Mouse (Mus musculus) midbrain, embryonic 13.5 days (tissue): Measurements from ENCODE around the gene Actr3b. TPM values are rescaled to one million over a fixed set of nuclear protein-coding genes. Genes with fewer than 3 reads are reported as not detected.

Experiments used
- ATAC-seq: fragments of 200-750 bp; cut with Nextera tagmentation; 2 replicates; pipeline ENCODE4 v1.8.0; 2017; ENCODE audit warnings: mild to moderate bottlenecking, moderate TSS enrichment, moderate library complexity
- H3K27ac ChIP-seq: fragments of 300-500 bp; sonication (generic); 2 replicates; pipeline ENCODE4 v1.5.1; 2015; ENCODE audit warnings: inconsistent platforms, mild to moderate bottlenecking, moderate library complexity
- H3K27me3 ChIP-seq: fragments of 300-500 bp; sonication (generic); 2 replicates; pipeline ENCODE4 v1.6.1; 2015; ENCODE audit warnings: mild to moderate bottlenecking, inconsistent platforms
- H3K36me3 ChIP-seq: fragments of 300-500 bp; sonication (generic); 2 replicates; pipeline ENCODE4 v1.6.1; 2015; ENCODE audit warnings: mild to moderate bottlenecking, inconsistent platforms
- H3K4me1 ChIP-seq: fragments of 300-500 bp; sonication (generic); replicated peaks from 2 replicates; pipeline ENCODE4 v1.6.1; 2015; ENCODE audit warnings: inconsistent platforms
- H3K4me2 ChIP-seq: fragments of 300-500 bp; sonication (generic); replicated peaks from 2 replicates; pipeline ENCODE4 v1.6.1; 2015; ENCODE audit warnings: moderate library complexity, mild to moderate bottlenecking, inconsistent platforms
- H3K4me3 ChIP-seq: fragments of 300-500 bp; sonication (generic); replicated peaks from 2 replicates; pipeline ENCODE4 v1.5.1; 2015; ENCODE audit warnings: mild to moderate bottlenecking, inconsistent platforms
- H3K9ac ChIP-seq: fragments of 300-500 bp; sonication (generic); replicated peaks from 2 replicates; pipeline ENCODE4 v1.6.1; 2015; ENCODE audit warnings: mild to moderate bottlenecking, inconsistent platforms
- H3K9me3 ChIP-seq: fragments of 300-500 bp; sonication (generic); 2 replicates; pipeline ENCODE4 v1.6.1; 2016; ENCODE audit warnings: mild to moderate bottlenecking, inconsistent platforms
- WGBS: fragments of 180-500 bp; shearing (Covaris S2); methylation state at CpG from one replicate; pipeline ENCODE4 v1.1.7; 2015; 5-methylcytosine and 5-hydroxymethylcytosine counted together
- polyA plus RNA-seq: library from polyadenylated mRNA; unstranded; fragments of >200 nt; fragmentation: Nextera tagmentation; extraction: Ambion mirVana; gene quantifications from 2 replicates; pipeline ENCODE4 v1.2.1, GENCODE M21; 2015

The Actr3b gene
- polyA plus RNA-seq, 1 experiment from 2014 or later, result 15.2 TPM

DNA sequence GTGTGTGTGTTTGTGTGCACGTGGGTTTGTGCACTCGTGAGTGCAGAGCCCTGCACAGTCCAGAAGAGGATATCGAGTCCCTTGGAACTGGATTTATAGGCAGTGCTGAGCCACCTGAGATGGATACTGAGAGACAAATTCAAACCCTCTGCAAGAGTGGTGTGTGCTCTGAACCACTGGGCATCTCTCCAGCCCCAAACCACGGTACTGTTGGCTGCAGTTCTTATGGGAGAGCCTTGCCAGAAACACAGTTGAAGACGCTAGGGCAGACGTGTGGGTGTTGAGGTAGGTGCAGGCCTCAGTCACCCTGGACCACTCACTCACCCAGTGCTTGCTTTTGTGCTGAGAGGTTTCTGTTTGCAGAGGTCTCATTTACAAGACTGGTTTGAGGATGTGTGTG, 41.1 kb downstream of the Actr3b start:
- Histone ChIP-seq H3K4me2 (no peak overlapping the region), H3K9ac (no peak overlapping the region), H3K4me3 (no peak overlapping the region), H3K36me3 (no peaks in the 10 kb centered on the region), H3K27ac (no peak overlapping the region), H3K27me3 (no peaks in the 10 kb centered on the region), H3K9me3 (no peaks in the 10 kb centered on the region), H3K4me1 (no peaks in the 10 kb centered on the region)
- ATAC-seq, result no peak
- WGBS, result 80% methylated on average over 6 of the region's 6 CpGs

DNA sequence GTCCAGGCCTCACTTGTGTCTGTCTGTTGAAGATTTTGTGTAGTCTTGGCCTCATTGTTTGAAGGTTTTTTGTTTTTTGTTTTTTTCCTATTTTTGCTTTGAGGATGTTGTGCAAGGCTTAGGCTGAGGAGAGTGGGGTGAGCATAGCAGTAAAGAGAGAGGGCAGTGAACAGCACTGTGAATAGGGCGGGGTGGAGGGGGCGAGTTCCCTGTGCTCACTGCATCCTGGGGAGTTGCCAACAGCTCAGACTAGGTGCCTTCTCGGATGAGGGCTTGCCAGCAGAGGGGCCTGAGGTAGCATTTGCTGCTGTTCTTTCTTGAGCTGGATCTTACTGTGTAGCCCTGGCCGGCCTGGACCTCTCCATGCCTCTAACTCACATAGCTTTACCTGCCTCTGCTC, 41.9 kb downstream of the Actr3b start:
- ATAC-seq, result no peak
- H3K4me1 ChIP-seq, result no peaks in the 10 kb centered on the region
- H3K36me3 ChIP-seq, result no peaks in the 10 kb centered on the region
- 79% methylated on average over 4 of the region's 4 CpGs for WGBS
- H3K4me3 ChIP-seq, result no peak overlapping the region
- H3K9me3 ChIP-seq, result no peaks in the 10 kb centered on the region
- no peak overlapping the region for H3K27ac ChIP-seq
- H3K9ac ChIP-seq, result no peak overlapping the region
- no peak overlapping the region for H3K4me2 ChIP-seq
- no peaks in the 10 kb centered on the region for H3K27me3 ChIP-seq

- no peak for ATAC-seq
- H3K4me3 ChIP-seq, result no peak overlapping the region
- WGBS, result 82% methylated on average over 5 of the region's 5 CpGs
Measured at GRCm38 (mm10) chr5:25804569-25804968, 44.8 kb downstream of the Actr3b start.

DNA sequence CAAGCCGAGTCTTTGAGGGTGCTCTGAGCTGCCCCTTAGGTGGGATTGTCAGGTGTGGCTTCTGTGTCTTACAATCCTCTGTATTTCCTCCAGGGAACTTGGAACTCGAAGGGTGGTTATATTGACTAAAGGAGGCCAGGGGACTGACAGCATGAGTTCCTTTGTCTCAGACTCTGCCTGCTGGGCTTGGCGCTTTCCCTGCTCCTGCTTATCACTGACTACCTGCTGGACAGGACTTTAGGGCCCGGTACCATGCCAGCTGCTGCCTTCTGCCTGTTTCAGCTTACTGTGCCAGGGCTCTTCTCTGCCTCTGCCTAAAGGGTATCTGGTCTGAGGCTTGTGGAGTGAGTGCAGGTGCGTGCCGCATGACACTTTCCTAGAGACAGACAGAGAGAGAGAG, 53.1 kb downstream of the Actr3b start:
- Histone ChIP-seq H3K27ac (no peak overlapping the region), H3K4me1 (no peaks in the 10 kb centered on the region), H3K4me2 (no peak overlapping the region), H3K36me3 (no peaks in the 10 kb centered on the region), H3K9me3 (no peaks in the 10 kb centered on the region), H3K4me3 (no peak overlapping the region), H3K9ac (no peak overlapping the region), H3K27me3 (no peaks in the 10 kb centered on the region)
- 51% methylated on average over 6 of the region's 6 CpGs for WGBS
- ATAC-seq, result no peak

More at GRCm38 (mm10) chr5:25804569-25804968, 44.8 kb downstream of the Actr3b start:
- Histone ChIP-seq H3K36me3 (no peaks in the 10 kb centered on the region), H3K9me3 (no peaks in the 10 kb centered on the region), H3K4me2 (no peak overlapping the region), H3K27ac (no peak overlapping the region), H3K4me1 (no peaks in the 10 kb centered on the region), H3K9ac (no peak overlapping the region), H3K27me3 (no peaks in the 10 kb centered on the region)

DNA sequence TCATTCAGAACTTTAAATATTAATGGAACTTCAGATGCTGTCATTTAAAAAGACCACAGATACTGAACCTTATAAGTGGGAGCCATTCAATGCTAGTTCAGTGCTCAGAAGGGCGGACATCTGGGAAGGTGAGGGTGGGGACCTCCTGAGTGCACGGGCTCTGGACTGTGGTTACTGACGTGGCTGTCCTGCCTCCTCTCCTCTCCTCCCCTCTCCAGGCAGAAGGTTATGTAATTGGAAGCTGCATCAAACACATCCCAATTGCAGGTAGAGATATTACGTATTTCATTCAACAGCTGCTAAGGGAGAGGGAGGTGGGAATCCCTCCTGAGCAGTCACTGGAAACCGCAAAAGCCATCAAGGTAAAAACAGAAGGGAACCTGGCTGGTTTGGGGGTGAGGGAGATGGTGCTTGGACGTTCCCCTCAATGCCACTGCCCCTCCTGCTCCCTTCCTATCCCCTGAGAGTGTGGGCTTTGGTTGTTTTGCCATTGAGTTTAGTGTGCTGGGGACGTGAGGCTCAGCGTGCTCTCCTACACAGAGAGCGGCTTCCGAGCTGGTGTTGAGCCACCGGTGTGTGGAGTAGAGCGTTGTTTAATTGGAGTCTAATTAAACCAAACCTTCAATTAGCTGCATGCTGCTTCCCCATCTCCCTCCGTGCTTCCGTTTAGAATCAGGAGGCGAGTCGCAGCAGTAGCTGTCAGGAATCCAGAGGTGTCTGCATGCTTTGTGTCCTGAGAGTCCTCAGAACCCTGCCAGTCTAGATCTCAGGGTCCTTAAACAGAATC, 69.7 kb downstream of the Actr3b start:
- H3K4me1 ChIP-seq, result no peaks in the 10 kb centered on the region
- no peak overlapping the region for H3K4me2 ChIP-seq
- H3K27ac ChIP-seq, result no peak overlapping the region
- H3K36me3 ChIP-seq, result no peaks in the 10 kb centered on the region
- no peaks in the 10 kb centered on the region for H3K9me3 ChIP-seq
- H3K9ac ChIP-seq, result peak overlapping the region; percentile 19; the same call in 1 of the 2 replicates
- WGBS, result 75% methylated on average over 16 of the region's 16 CpGs
- ATAC-seq, result no peak
- no peaks in the 10 kb centered on the region for H3K27me3 ChIP-seq
- H3K4me3 ChIP-seq, result no peak overlapping the region

DNA sequence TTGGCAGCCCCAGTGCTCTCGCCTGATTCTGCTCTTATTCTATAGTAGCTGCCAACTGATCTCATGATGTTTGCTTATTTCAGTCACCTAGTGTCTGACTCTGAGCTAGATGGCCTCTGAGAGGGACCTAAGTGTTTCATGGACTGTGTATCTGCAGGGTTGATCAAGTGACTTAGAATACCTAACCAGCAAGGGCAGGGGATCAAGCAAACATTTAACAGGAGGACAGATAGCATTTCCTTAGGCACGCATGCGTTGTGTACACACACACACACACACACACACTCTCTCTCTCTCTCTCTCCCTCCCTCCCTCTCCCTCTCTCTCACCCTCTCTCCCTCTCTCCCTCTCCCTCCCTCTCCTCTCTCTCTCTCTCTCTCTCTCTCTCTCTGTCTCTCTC, 71.0 kb downstream of the Actr3b start:
- H3K4me1 ChIP-seq, result no peaks in the 10 kb centered on the region
- H3K9me3 ChIP-seq, result no peaks in the 10 kb centered on the region
- H3K27me3 ChIP-seq, result no peaks in the 10 kb centered on the region
- no peak overlapping the region for H3K4me2 ChIP-seq
- no peak overlapping the region for H3K4me3 ChIP-seq
- WGBS, result 85% methylated on average over 3 of the region's 3 CpGs
- ATAC-seq, result no peak
- H3K9ac ChIP-seq, result no peak overlapping the region
- H3K36me3 ChIP-seq, result no peaks in the 10 kb centered on the region
- H3K27ac ChIP-seq, result no peak overlapping the region

GRCm38 (mm10) chr5:25831624-25832023, 71.8 kb downstream of the Actr3b start:
- H3K9ac ChIP-seq, result no peak overlapping the region
- WGBS, result 77% methylated on average over 5 of the region's 5 CpGs
- peak; percentile 84 for ATAC-seq
- no peaks in the 10 kb centered on the region for H3K36me3 ChIP-seq
- no peaks in the 10 kb centered on the region for H3K9me3 ChIP-seq
- no peak overlapping the region for H3K4me2 ChIP-seq
- no peak overlapping the region for H3K4me3 ChIP-seq
- 0 out of 2 replicates have a peak, but pooled peaks cover 3% of the 10 kb centered on the region for H3K4me1 ChIP-seq
- no peaks in the 10 kb centered on the region for H3K27me3 ChIP-seq
- H3K27ac ChIP-seq, result no peak overlapping the region

DNA sequence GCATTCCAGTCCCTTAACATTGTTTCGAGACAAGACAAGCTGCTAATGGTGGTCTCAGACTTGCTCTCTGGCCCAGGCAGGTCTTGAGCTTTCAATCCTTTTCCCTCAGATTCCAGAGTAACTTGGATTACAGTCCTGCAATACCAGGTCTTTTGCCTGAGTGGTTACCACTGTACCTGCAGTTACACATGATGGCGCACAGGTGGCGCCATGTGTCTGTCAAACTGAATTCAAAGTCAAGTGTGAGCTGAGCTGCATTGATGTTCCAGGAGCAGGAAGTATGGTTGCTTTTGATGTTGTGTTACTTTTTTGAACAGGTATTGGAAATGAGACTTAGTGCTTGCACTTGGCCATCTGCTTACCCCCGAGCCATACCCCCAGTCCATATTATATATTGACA, 79.6 kb downstream of the Actr3b start:
- H3K9me3 ChIP-seq, result no peaks in the 10 kb centered on the region
- no peak overlapping the region for H3K27ac ChIP-seq
- no peaks in the 10 kb centered on the region for H3K27me3 ChIP-seq
- no peak overlapping the region for H3K4me2 ChIP-seq
- 38% methylated on average over 4 of the region's 4 CpGs for WGBS
- H3K9ac ChIP-seq, result no peak overlapping the region
- H3K4me1 ChIP-seq, result peaks cover 9% of the 10 kb centered on the region; the same call in 1 of the 2 replicates
- no peaks in the 10 kb centered on the region for H3K36me3 ChIP-seq
- ATAC-seq, result peak; percentile 22
- H3K4me3 ChIP-seq, result no peak overlapping the region

GRCm38 (mm10) chr5:25846558-25846957, 86.8 kb downstream of the Actr3b start:
- H3K27ac ChIP-seq, result no peak overlapping the region
- H3K27me3 ChIP-seq, result no peaks in the 10 kb centered on the region
- no peaks in the 10 kb centered on the region for H3K9me3 ChIP-seq
- H3K9ac ChIP-seq, result no peak overlapping the region
- ATAC-seq, result no peak
- 93% methylated on average over 6 of the region's 6 CpGs for WGBS
- no peaks in the 10 kb centered on the region for H3K4me1 ChIP-seq
- H3K4me3 ChIP-seq, result no peak overlapping the region
- no peak overlapping the region for H3K4me2 ChIP-seq
- no peaks in the 10 kb centered on the region for H3K36me3 ChIP-seq

DNA sequence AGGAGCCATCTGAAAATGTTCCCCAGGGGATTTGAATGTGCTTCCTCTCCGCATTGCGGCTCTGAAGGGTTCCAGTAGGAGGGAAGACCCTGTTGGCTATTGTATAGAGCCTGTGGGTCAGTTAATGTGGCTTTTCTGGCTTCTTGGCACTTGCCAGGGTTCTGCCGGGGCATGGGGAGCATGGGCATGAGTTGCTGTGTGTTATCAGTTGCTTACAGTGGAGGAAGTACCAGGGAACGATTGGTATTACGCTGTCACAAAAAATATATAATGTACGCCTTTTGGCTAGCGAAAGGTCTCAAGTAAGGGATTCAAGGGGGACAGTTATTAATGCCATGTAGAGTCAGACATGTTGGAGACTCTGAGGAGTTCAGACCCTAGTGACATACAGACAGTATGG, 87.4 kb downstream of the Actr3b start:
- no peak overlapping the region for H3K4me3 ChIP-seq
- ATAC-seq, result no peak
- H3K4me1 ChIP-seq, result no peaks in the 10 kb centered on the region
- 94% methylated on average over 7 of the region's 7 CpGs for WGBS
- no peaks in the 10 kb centered on the region for H3K9me3 ChIP-seq
- H3K27ac ChIP-seq, result no peak overlapping the region
- H3K36me3 ChIP-seq, result no peaks in the 10 kb centered on the region
- no peak overlapping the region for H3K9ac ChIP-seq
- H3K4me2 ChIP-seq, result no peak overlapping the region
- H3K27me3 ChIP-seq, result no peaks in the 10 kb centered on the region

- no peaks in the 10 kb centered on the region for H3K4me1 ChIP-seq
- H3K9ac ChIP-seq, result no peak overlapping the region
- H3K36me3 ChIP-seq, result no peaks in the 10 kb centered on the region
- H3K9me3 ChIP-seq, result no peaks in the 10 kb centered on the region
- no peak overlapping the region for H3K4me2 ChIP-seq
- H3K27me3 ChIP-seq, result no peaks in the 10 kb centered on the region
- no peak overlapping the region for H3K27ac ChIP-seq
- 50% methylated on average over 9 of the region's 9 CpGs for WGBS
- H3K4me3 ChIP-seq, result no peak overlapping the region
- 0 out of 2 replicates have a peak, but pooled peaks have one; percentile 58 for ATAC-seq
Measured at GRCm38 (mm10) chr5:25848058-25848457, 88.3 kb downstream of the Actr3b start.

DNA sequence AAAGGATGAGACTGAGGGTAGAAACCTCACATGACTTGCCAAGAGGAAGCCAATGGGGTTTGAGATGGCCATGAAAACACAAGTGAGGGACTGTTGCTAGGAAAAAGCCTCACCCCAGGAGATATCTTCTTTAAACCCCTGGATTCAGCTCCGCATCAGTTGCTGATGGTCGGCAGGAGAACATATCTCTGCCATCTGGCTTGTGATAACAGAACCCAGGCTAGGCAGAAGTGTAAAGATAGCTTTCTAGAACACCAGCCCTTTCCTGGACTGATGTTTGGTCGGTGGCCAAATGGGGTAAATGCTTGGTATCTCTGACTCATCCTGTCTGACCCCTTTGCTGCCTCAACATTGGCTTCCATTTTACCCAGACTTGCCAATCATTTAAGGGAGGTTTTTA, 106.4 kb downstream of the Actr3b start:
- Histone ChIP-seq H3K4me2 (no peak overlapping the region), H3K27me3 (no peaks in the 10 kb centered on the region), H3K4me1 (0 out of 2 replicates have a peak, but pooled peaks cover 4% of the 10 kb centered on the region), H3K27ac (no peak overlapping the region), H3K36me3 (no peaks in the 10 kb centered on the region), H3K4me3 (no peak overlapping the region), H3K9ac (no peak overlapping the region), H3K9me3 (no peaks in the 10 kb centered on the region)
- no peak for ATAC-seq
- WGBS, result 91% methylated on average over 3 of the region's 3 CpGs

GRCm38 (mm10) chr5:25869880-25870279, 110.1 kb downstream of the Actr3b start:
- H3K4me2 ChIP-seq, result no peak overlapping the region
- H3K27me3 ChIP-seq, result no peaks in the 10 kb centered on the region
- H3K9ac ChIP-seq, result no peak overlapping the region
- 0 out of 2 replicates have a peak, but pooled peaks cover 4% of the 10 kb centered on the region for H3K4me1 ChIP-seq
- peak overlapping the region; percentile 59 for H3K27ac ChIP-seq
- 66% methylated on average over 8 of the region's 8 CpGs for WGBS
- ATAC-seq, result no peak
- H3K9me3 ChIP-seq, result no peaks in the 10 kb centered on the region
- no peaks in the 10 kb centered on the region for H3K36me3 ChIP-seq
- H3K4me3 ChIP-seq, result no peak overlapping the region
